Mouse (Mus musculus) left cerebral cortex, adult 2 months (tissue): ENCODE results near the gene Olfr1183. TPM values are rescaled to one million over a fixed set of nuclear protein-coding genes. Genes with fewer than 3 reads are reported as not detected.
"Not testable (repeated sequence)": the region's sequence is repeated elsewhere in the genome, so short reads cannot be mapped to it uniquely, and the experiment has no call there.

ENCODE experiments used
- DNase-seq, 2 experiments: peaks; one replicate each; pipeline ENCODE4 v3.0.0; 2021 to 2022; ENCODE audit warnings: low spot score in 2 of 2, mixed read lengths in 1 of 2; ENCODE audit errors: extremely low spot score in 1 of 2
- H3K27ac ChIP-seq: fragments of 200-600 bp; 2 replicates; pipeline ENCODE4 v1.8.1; 2022
- H3K4me3 ChIP-seq: fragments of 200-600 bp; 2 replicates; pipeline ENCODE4 v1.8.1; 2022
- CTCF ChIP-seq: fragments of 200-600 bp; IDR thresholded peaks from 2 replicates; pipeline ENCODE4 v1.8.1; 2022; ENCODE audit warnings: antibody characterized with exemption, mild to moderate bottlenecking, moderate library complexity
- intact Hi-C: fragments of 180-260 bp; cut with DNase I; formaldehyde crosslinking; loops from one replicate; pipeline ENCODE4 v1.15.1; 2025
- long read RNA-seq, 2 experiments: library from polyadenylated mRNA; stranded (forward); transcript quantifications; one replicate each; pipeline ENCODE4 v2.0.0; 2021; ENCODE audit warnings: borderline mapping rate in 2 of 2
- total RNA-seq, 2 experiments: library from RNA; stranded (reverse); gene quantifications; 2 replicates each; pipeline ENCODE4 v1.2.3; 2021

Gene Olfr1183
- total RNA-seq: not detected
- long read RNA-seq, experiment 1: 0 reads
- long read RNA-seq, experiment 2: 0 reads

DNA sequence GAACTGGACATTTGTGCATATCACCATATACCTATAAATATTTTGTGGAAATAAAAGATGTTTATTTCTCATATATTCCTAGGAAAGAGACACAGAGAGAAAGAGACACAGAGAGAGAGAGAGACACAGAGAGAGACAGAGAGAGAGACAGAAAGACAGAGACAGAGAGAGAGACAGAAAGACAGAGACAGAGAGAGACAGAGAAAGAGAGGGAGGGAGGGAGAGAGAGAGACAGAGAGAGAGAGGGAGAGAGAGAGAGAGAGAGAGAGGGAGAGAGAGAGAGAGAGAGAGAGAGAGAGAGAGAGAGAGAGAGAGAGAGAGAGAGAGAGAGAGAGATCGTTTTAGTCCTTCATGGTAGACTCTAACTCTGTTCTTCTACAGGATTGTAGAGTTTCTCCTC lies at the start of gene Olfr1183:
Gene Olfr1183, plus strand, starts transcription at position 301 of the 400 bp plus-strand sequence.
- H3K4me3 ChIP-seq, intact Hi-C loops, H3K27ac ChIP-seq, DNase-seq: not testable (repeated sequence)

DNA sequence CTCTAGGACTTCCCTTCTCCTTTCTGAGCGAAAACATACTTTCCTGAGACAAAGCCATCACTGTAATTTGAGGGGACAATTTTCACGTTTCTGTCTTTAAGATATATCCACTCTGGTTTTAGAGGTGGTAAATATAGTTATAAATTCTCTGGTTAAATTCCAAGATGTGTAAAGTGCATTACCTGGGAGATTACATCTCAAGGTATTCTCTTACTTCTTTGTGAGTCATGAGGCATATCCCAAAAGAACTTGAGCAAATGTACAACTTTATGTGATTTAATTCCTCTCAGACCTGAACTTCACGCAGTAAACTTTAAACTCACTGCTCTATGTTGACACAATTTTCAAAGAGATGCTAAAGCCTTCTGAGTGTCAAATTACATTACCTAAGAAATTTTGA lies 48.3 kb upstream of the Olfr1183 start, which contains the start of gene Olfr1179:
Gene Olfr1179, minus strand, starts transcription at position 101 of the 400 bp plus-strand sequence.
- intact Hi-C loops: no loop called here
- DNase-seq: no peak
- H3K27ac ChIP-seq: no peak within 1 kb of the TSS
- no peak within 1 kb of the TSS for H3K4me3 ChIP-seq
- no peak for TF ChIP-seq CTCF

DNA sequence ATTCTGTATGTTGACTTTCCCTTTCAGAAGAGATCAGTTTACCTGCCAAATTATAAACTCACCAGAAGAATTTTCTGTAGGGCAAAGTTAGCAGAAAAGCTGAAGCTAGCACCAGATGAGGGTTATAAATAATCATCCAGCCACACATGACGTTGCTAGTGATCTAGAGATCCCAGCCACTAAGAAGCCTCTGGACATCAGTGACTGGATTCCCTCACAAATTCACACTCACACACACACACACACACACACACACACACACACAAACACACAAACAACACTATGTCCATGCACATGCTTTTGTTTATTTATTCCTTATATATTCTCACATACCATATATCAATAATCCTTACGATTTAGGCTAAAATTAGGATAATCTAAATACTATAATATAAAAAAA lies 35.6 kb upstream of the Olfr1183 start, which contains the start of gene Olfr1180:
Gene Olfr1180, minus strand, starts transcription at position 101 of the 400 bp plus-strand sequence.
- no peak for TF ChIP-seq CTCF
- no peak within 1 kb of the TSS for H3K27ac ChIP-seq
- DNase-seq: no peak
- no peak within 1 kb of the TSS for H3K4me3 ChIP-seq
- intact Hi-C loops: no loop called here

DNA sequence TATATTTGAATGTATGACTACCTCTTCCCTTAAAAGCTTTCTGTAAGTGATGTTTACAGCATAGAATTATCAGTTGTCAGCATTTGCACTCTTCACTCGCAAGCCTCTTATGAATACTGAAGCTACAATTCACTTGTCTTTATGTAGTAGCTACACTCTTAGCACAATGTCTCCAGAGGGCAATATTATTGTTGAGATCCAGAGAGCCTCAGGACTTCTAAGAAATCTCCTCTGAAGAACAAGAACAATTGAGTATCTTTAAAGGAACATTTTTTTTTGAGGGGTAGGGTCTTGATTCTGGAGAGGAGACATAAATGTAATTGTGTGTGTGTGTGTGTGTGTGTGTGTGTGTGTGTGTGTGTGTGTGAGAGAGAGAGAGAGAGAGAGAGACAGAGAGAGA lies 28.6 kb upstream of the Olfr1183 start, which contains the start of gene Olfr1181:
Gene Olfr1181, minus strand, starts transcription at position 101 of the 400 bp plus-strand sequence.
- H3K27ac ChIP-seq: no peak within 1 kb of the TSS
- intact Hi-C loops: no loop called here
- DNase-seq: no peak

DNA sequence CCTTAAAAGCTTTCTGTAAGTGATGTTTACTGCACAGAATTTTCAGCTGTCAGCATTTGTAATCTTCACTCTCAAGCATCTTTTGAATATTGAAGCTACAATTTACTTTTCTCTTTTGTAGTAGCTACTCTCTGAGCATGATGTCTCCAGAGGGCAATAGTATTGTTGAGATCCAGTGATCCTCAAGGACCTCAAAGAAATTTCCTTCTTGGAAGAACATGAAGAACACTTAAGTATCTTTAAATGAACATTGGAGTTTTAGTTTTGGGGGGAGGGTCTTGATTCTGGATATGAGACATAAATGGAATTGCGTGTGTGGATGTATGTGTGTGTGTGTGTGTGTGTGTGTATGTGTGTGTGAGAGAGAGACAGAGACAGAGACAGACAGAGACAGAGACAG lies 5.6 kb upstream of the Olfr1183 start, which contains the start of gene Gm13757:
Gene Gm13757, minus strand, starts transcription at position 101 of the 400 bp plus-strand sequence.
- H3K4me3 ChIP-seq: no peak within 1 kb of the TSS
- H3K27ac ChIP-seq: no peak within 1 kb of the TSS
- intact Hi-C loops: no loop called here
- TF ChIP-seq CTCF: no peak
- DNase-seq: no peak

More for the DNA sequence above, 28.6 kb upstream of the Olfr1183 start, which contains the start of gene Olfr1181:
- no peak within 1 kb of the TSS for H3K4me3 ChIP-seq
- TF ChIP-seq CTCF: no peak

DNA sequence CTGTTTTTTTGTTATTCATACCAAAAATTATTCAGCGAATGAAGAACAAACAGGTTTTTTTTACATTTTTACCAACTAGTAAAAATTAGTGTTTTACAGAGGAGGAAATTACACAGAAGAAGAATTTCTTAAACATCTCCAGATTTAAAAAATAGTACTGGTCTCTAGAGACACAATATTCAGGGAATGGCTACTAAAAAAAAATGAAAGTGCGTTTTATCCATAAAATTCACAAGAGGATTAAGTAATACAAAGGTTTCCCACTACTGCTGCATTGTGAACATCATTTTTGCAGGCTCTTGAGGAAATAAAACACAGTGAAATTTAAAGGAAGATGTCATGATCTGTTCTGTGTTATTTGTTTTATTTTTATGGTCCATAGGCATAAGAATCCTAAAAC lies 28.6 kb downstream of the Olfr1183 start, which contains the start of gene Olfr1184:
Gene Olfr1184, plus strand, starts transcription at position 301 of the 400 bp plus-strand sequence.
- Histone ChIP-seq H3K27ac (no peak within 1 kb of the TSS), H3K4me3 (no peak within 1 kb of the TSS)
- TF ChIP-seq CTCF: no peak
- no peak for DNase-seq
- intact Hi-C loops: no loop called here

DNA sequence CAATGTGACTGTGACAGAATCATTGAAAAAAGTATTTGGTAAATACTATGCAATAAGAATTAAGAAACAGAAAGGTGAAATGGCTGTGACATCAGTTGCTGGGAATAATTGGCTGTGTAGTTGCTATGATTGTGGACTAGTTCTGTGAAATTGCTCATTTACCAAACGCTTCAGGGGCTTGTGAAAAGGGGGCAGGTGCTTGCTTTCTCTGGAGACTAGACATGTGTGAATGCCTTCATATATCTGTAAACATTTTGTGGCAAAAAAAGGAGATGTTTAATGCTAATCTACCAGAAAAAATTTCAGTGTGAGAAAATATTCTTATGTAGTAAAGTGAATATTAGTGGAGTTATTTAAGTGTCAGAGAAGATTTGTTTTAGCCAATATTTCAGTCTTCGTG lies 38.4 kb downstream of the Olfr1183 start, which contains the start of gene Olfr1185-ps1:
Gene Olfr1185-ps1, plus strand, starts transcription at position 301 of the 400 bp plus-strand sequence.
- Histone ChIP-seq H3K27ac (no peak within 1 kb of the TSS), H3K4me3 (no peak within 1 kb of the TSS)
- DNase-seq: no peak
- no peak for TF ChIP-seq CTCF
- intact Hi-C loops: no loop called here

DNA sequence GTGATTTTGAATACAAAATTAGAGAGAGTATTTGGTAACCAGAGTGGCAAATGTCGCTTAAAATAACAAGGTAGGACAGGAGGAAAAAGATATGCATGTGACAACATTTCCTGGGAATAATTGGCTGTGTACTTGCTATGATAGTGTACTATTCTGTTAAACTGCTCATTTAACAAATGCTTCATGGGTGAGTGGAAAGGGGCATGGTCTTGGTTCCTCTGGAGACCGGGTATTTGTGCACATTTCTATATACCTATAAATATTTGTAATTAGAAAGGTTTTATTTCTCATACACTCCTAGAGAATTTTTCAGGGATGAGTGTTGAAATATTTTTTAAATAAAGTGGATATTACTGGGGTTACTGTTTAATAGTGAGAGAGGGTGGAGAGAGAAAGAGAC lies 63.6 kb downstream of the Olfr1183 start, which contains the start of gene Olfr1186:
Gene Olfr1186, plus strand, starts transcription at position 301 of the 400 bp plus-strand sequence.
- TF ChIP-seq CTCF: no peak
- H3K27ac ChIP-seq: no peak within 1 kb of the TSS

More for the DNA sequence above, 63.6 kb downstream of the Olfr1183 start, which contains the start of gene Olfr1186:
- H3K4me3 ChIP-seq: no peak within 1 kb of the TSS
- intact Hi-C loops: no loop called here
- DNase-seq: no peak

Other genes starting within 250 kb of the Olfr1183 start
- gene Olfr1170, start 226.5 kb upstream of the Olfr1183 start, total RNA-seq: not detected
- gene Olfr1173, start 175.0 kb upstream of the Olfr1183 start, total RNA-seq: under 1 TPM in 1 of 2 experiments, not detected in 1; 0.07 TPM
- not detected for gene Olfr1174-ps, start 139.7 kb upstream of the Olfr1183 start, total RNA-seq
- not detected for gene Olfr1175-ps, start 127.7 kb upstream of the Olfr1183 start, total RNA-seq
- not detected for gene Olfr1176, start 118.1 kb upstream of the Olfr1183 start, total RNA-seq
- not detected for gene Olfr1177-ps, start 108.4 kb upstream of the Olfr1183 start, total RNA-seq
- not detected for gene Olfr1178, start 67.8 kb upstream of the Olfr1183 start, total RNA-seq
- not detected for gene Olfr1179, start 48.4 kb upstream of the Olfr1183 start, total RNA-seq
- gene Olfr1180, start 35.7 kb upstream of the Olfr1183 start, total RNA-seq: not detected
- not detected for gene Olfr1181, start 28.7 kb upstream of the Olfr1183 start, total RNA-seq
- not detected for gene Gm13757, start 5.7 kb upstream of the Olfr1183 start, total RNA-seq
- not detected for gene Olfr1184, start 28.7 kb downstream of the Olfr1183 start, total RNA-seq
- gene Olfr1185-ps1, start 38.5 kb downstream of the Olfr1183 start, total RNA-seq: not detected
- gene Olfr1186, start 63.7 kb downstream of the Olfr1183 start, total RNA-seq: not detected
- gene Olfr1188, start 102.1 kb downstream of the Olfr1183 start, total RNA-seq: not detected
- not detected for gene Olfr1189, start 131.6 kb downstream of the Olfr1183 start, total RNA-seq
- under 1 TPM in 1 of 2 experiments, not detected in 1; 0.05 TPM for gene Olfr1191-ps1, start 185.7 kb downstream of the Olfr1183 start, total RNA-seq
- not detected for gene Olfr1192-ps1, start 193.6 kb downstream of the Olfr1183 start, total RNA-seq
- not detected for gene Olfr1193, start 220.8 kb downstream of the Olfr1183 start, total RNA-seq
- gene Olfr1195, start 234.3 kb downstream of the Olfr1183 start, total RNA-seq: not detected
- gene Olfr1196, start 249.7 kb downstream of the Olfr1183 start, total RNA-seq: not detected